Mouse (Mus musculus) liver, adult 2 months (tissue): ENCODE data around the gene Plet1. TPM values are rescaled to one million over a fixed set of nuclear protein-coding genes. Genes with fewer than 3 reads are reported as not detected.

Experiments
- DNase-seq: peaks from one replicate; pipeline ENCODE4 v3.0.0-alpha.2; 2011; ENCODE audit warnings: low read depth, low spot score; ENCODE audit errors: extremely low read depth
- H3K27ac ChIP-seq: fragments of 200-500 bp; replicated peaks from 2 replicates; pipeline ENCODE4 v1.5.1; 2012; ENCODE audit warnings: low read depth, mild to moderate bottlenecking, control low read depth, inconsistent platforms, low read length; ENCODE audit not compliant: insufficient read depth
- H3K27me3 ChIP-seq: fragments of 200-500 bp; 2 replicates; pipeline ENCODE4 v1.6.1; 2012; ENCODE audit warnings: mild to moderate bottlenecking, moderate library complexity, low read length, inconsistent platforms; ENCODE audit not compliant: control insufficient read depth, insufficient read depth
- H3K36me3 ChIP-seq: fragments of 200-500 bp; 2 replicates; pipeline ENCODE4 v1.6.1; 2012; ENCODE audit warnings: low read length, inconsistent platforms; ENCODE audit not compliant: control insufficient read depth, insufficient read depth
- H3K4me1 ChIP-seq: fragments of 200-500 bp; 2 replicates; pipeline ENCODE4 v1.6.1; 2011; ENCODE audit warnings: low read length; ENCODE audit not compliant: control insufficient read depth, insufficient read depth
- H3K4me3 ChIP-seq: fragments of 200-500 bp; 2 replicates; pipeline ENCODE4 v1.5.1; 2011; ENCODE audit warnings: low read depth, mild to moderate bottlenecking, control low read depth, low read length, moderate library complexity; ENCODE audit not compliant: insufficient read depth
- H3K79me2 ChIP-seq: fragments of 200-500 bp; 2 replicates; pipeline ENCODE4 v1.6.1; 2012; ENCODE audit warnings: inconsistent platforms, mild to moderate bottlenecking, low read length, moderate library complexity; ENCODE audit not compliant: control insufficient read depth, insufficient read depth
- H3K9ac ChIP-seq: fragments of 200-500 bp; 2 replicates; pipeline ENCODE4 v1.6.1; 2012; ENCODE audit warnings: low read depth, mild to moderate bottlenecking, control low read depth, inconsistent platforms, low read length
- CTCF ChIP-seq: fragments of 200-500 bp; IDR thresholded peaks from 2 replicates; pipeline ENCODE4 v1.5.1; 2011; ENCODE audit warnings: low read depth, low read length, control low read depth
- POLR2A ChIP-seq: fragments of 200-500 bp; IDR thresholded peaks from 2 replicates; pipeline ENCODE4 v1.6.1; 2011; ENCODE audit warnings: low read length, control low read depth; ENCODE audit not compliant: insufficient read depth; ENCODE audit errors: extremely low read depth
- WGBS: fragments of 180-500 bp; shearing (Covaris S2); methylation state at CpG from one replicate; pipeline ENCODE4 v1.1.7; 2018; 5-methylcytosine and 5-hydroxymethylcytosine counted together
- polyA plus RNA-seq: library from polyadenylated mRNA; depleted of rRNA; stranded (reverse); fragments of >200 nt; gene quantifications from 2 replicates; pipeline ENCODE4 v1.2.3, GENCODE M21; 2012
- total RNA-seq: library from RNA; depleted of rRNA; stranded (reverse); fragments of >200 nt; gene quantifications from 2 replicates; pipeline ENCODE4 v1.2.3, GENCODE M21; 2014

Gene Plet1
- total and polyA plus RNA-seq, 2 experiments: 0.37 to 0.86 TPM

- Histone ChIP-seq H3K4me3 (peak overlapping the region; percentile 58), H3K4me1 (peaks cover 14% of the 10 kb centered on the region), H3K27me3 (no peaks in the 10 kb centered on the region), H3K9ac (peak overlapping the region; percentile 70), H3K36me3 (no peaks in the 10 kb centered on the region), H3K27ac (peak overlapping the region; percentile 94), H3K79me2 (0 out of 2 replicates have a peak, but pooled peaks cover 3% of the 10 kb centered on the region)
- 22% methylated on average over 14 of the region's 14 CpGs for WGBS
- DNase-seq: peak; percentile 90
- TF ChIP-seq POLR2A: 0 out of 2 replicates have a peak, but pooled peaks have one; percentile 6
- no peak for TF ChIP-seq CTCF
Measured at GRCm38 (mm10) chr9:50500974-50501501, 6.7 kb downstream of the Plet1 start.

- H3K27ac ChIP-seq: no peak overlapping the region
- no peaks in the 10 kb centered on the region for H3K36me3 ChIP-seq
- no peaks in the 10 kb centered on the region for H3K27me3 ChIP-seq
- H3K4me1 ChIP-seq: peaks cover 17% of the 10 kb centered on the region
- H3K79me2 ChIP-seq: 0 out of 2 replicates have a peak, but pooled peaks cover 3% of the 10 kb centered on the region
- 85% methylated on average over 3 of the region's 3 CpGs for WGBS
- H3K9ac ChIP-seq: no peak overlapping the region
- TF ChIP-seq POLR2A (no peak), CTCF (no peak)
- DNase-seq: no peak
- H3K4me3 ChIP-seq: no peak overlapping the region
Measured at GRCm38 (mm10) chr9:50502949-50503348, 8.6 kb downstream of the Plet1 start.

- Histone ChIP-seq H3K79me2 (no peaks in the 10 kb centered on the region), H3K27me3 (no peaks in the 10 kb centered on the region), H3K4me3 (peak overlapping the region; percentile 18; the same call in 1 of the 2 replicates), H3K36me3 (no peaks in the 10 kb centered on the region), H3K4me1 (peaks cover 15% of the 10 kb centered on the region), H3K27ac (peak overlapping the region; percentile 55), H3K9ac (peak overlapping the region; percentile 48)
- WGBS: 32% methylated on average over 6 of the region's 6 CpGs
- TF ChIP-seq CTCF (no peak), POLR2A (no peak)
- DNase-seq: no peak
Measured at GRCm38 (mm10) chr9:50505405-50505804, 11.1 kb downstream of the Plet1 start.

GRCm38 (mm10) chr9:50507570-50507969, 13.2 kb downstream of the Plet1 start:
- Histone ChIP-seq H3K27me3 (no peaks in the 10 kb centered on the region), H3K36me3 (no peaks in the 10 kb centered on the region), H3K9ac (0 out of 2 replicates have a peak overlapping the region, but pooled peaks have one; percentile 21), H3K4me1 (peaks cover 15% of the 10 kb centered on the region), H3K79me2 (no peaks in the 10 kb centered on the region), H3K4me3 (peak overlapping the region; percentile 19; the same call in 1 of the 2 replicates), H3K27ac (peak overlapping the region; percentile 88)
- no peak for TF ChIP-seq POLR2A
- TF ChIP-seq CTCF: no peak
- peak; percentile 99 for DNase-seq
- WGBS: 11% methylated on average over 7 of the region's 7 CpGs

GRCm38 (mm10) chr9:50515462-50515861, 21.1 kb downstream of the Plet1 start:
- no peak overlapping the region for H3K27ac ChIP-seq
- H3K4me1 ChIP-seq: no peaks in the 10 kb centered on the region

GRCm38 (mm10) chr9:50518781-50519180, 24.5 kb downstream of the Plet1 start:
- H3K4me1 ChIP-seq: no peaks in the 10 kb centered on the region
- no peaks in the 10 kb centered on the region for H3K79me2 ChIP-seq
- no peak overlapping the region for H3K4me3 ChIP-seq
- TF ChIP-seq CTCF (peak; percentile 82), POLR2A (no peak)
- H3K27me3 ChIP-seq: no peaks in the 10 kb centered on the region
- DNase-seq: peak; percentile 48
- peaks cover 7% of the 10 kb centered on the region for H3K36me3 ChIP-seq
- 52% methylated on average over 2 of the region's 2 CpGs for WGBS
- H3K27ac ChIP-seq: no peak overlapping the region
- no peak overlapping the region for H3K9ac ChIP-seq

More at GRCm38 (mm10) chr9:50515462-50515861, 21.1 kb downstream of the Plet1 start:
- no peak for DNase-seq
- Histone ChIP-seq H3K4me3 (no peak overlapping the region), H3K27me3 (no peaks in the 10 kb centered on the region), H3K79me2 (no peaks in the 10 kb centered on the region), H3K36me3 (no peaks in the 10 kb centered on the region), H3K9ac (no peak overlapping the region)
- WGBS: 55% methylated on average over 5 of the region's 5 CpGs
- no peak for TF ChIP-seq CTCF
- TF ChIP-seq POLR2A: no peak
